Comparison of ENCODE assay signal across 20 mouse cellular contexts in genomic region chr6:72204858-72205257, GRCm38 (mm10). TPM values are rescaled to one million over a fixed set of nuclear protein-coding genes. Genes with fewer than 3 reads are reported as not detected.
DNase-seq lines count a peak whose midpoint lies in the region; ATAC-seq and TF ChIP-seq lines count a peak whose summit lies in the region.
"Had no signal": no experiment of that assay in that cellular context is flagged by ENCODE, and none has a peak within 500 bp of the region (broad histone marks: within the 10 kb centered on the region; RNA-seq: fewer than 3 reads in every experiment).

No protein-coding gene starts in this region.

- peaks cover 15 to 20% of the 10 kb centered on the region in 2 experiments for H3K4me1 ChIP-seq in heart, embryonic 14.5 days (ENCODE audit: control insufficient read depth in 2 of 2, insufficient read depth in 2 of 2, low read length in 2 of 2)
- H3K4me1 ChIP-seq in lung, embryonic 14.5 days (ENCODE audit: insufficient read depth) = no peaks in the 10 kb centered on the region
- H3K4me1 ChIP-seq in thymus, adult 2 months (replicated peaks; ENCODE audit: control insufficient read depth, insufficient read depth, low read length) = peaks cover 2% of the 10 kb centered on the region; the same call in 1 of the 2 replicates
- no peaks in the 10 kb centered on the region for H3K4me1 ChIP-seq in forebrain, embryonic 14.5 days (ENCODE audit: control insufficient read depth, insufficient read depth, low read length)

- TF ChIP-seq POLR2A in thymus, adult 2 months (IDR thresholded peaks at IDR 0.05; ENCODE audit: control insufficient read depth, extremely low read depth, insufficient read depth, low read length, poor library complexity) = no peak

- 0 out of 2 replicates have a peak overlapping the region, but pooled peaks have one; percentile 4 for H3K9ac ChIP-seq in heart, embryonic 14.5 days (ENCODE audit: low read length)
- H3K9ac ChIP-seq in lung, embryonic 14.5 days = no peak overlapping the region
- no peak overlapping the region for H3K9ac ChIP-seq in forebrain, embryonic 14.5 days (ENCODE audit: low read length)
- H3K9ac ChIP-seq: liver, embryonic 14.5 days had no signal

- no peak for ATAC-seq in heart, embryonic 14.5 days (ENCODE audit: insufficient number of reproducible peaks, insufficient read depth, low FRiP score, low read depth)
- no peak for ATAC-seq in lung, embryonic 14.5 days (ENCODE audit: insufficient read depth)
- peak; percentile 44 for ATAC-seq in granulocyte monocyte progenitor cell, adult 5-6 weeks (replicated peaks; ENCODE audit: poor library complexity, severe bottlenecking)
- ATAC-seq in forebrain, embryonic 14.5 days = no peak
- ATAC-seq: hindbrain, postnatal 0 days; intestine, postnatal 0 days had no signal

- 64% methylated on average over 7 of the region's 7 CpGs for WGBS in heart, embryonic 14.5 days
- 59% methylated on average over 7 of the region's 7 CpGs for WGBS in lung, embryonic 14.5 days
- WGBS in thymus, adult 2 months = 75% methylated on average over 7 of the region's 7 CpGs
- WGBS in forebrain, embryonic 14.5 days = 77% methylated on average over 7 of the region's 7 CpGs

- peaks cover 29% of the 10 kb centered on the region for H3K36me3 ChIP-seq in heart, embryonic 14.5 days (ENCODE audit: control insufficient read depth, insufficient read depth, low read length)
- H3K36me3 ChIP-seq in lung, embryonic 14.5 days (ENCODE audit: insufficient read depth) = peaks cover 18% of the 10 kb centered on the region
- no peaks in the 10 kb centered on the region for H3K36me3 ChIP-seq in thymus, adult 2 months (ENCODE audit: control insufficient read depth, insufficient read depth, low read length)
- no peaks in the 10 kb centered on the region for H3K36me3 ChIP-seq in forebrain, embryonic 14.5 days (ENCODE audit: control insufficient read depth, insufficient read depth, low read length)
- H3K36me3 ChIP-seq: G1E had no signal

- no peak overlapping the region for H3K4me2 ChIP-seq in heart, embryonic 14.5 days (ENCODE audit: low read length)
- H3K4me2 ChIP-seq in lung, embryonic 14.5 days = no peak overlapping the region
- no peak overlapping the region for H3K4me2 ChIP-seq in forebrain, embryonic 14.5 days (ENCODE audit: low read length)

- H3K4me3 ChIP-seq in heart, embryonic 14.5 days (ENCODE audit: control insufficient read depth in 1 of 2, insufficient read depth in 1 of 2, low read depth in 1 of 2, low read length in 2 of 2) = no peak overlapping the region
- H3K4me3 ChIP-seq in lung, embryonic 14.5 days (ENCODE audit: low read depth, low read length) = no peak overlapping the region
- H3K4me3 ChIP-seq in thymus, adult 2 months (ENCODE audit: control insufficient read depth, insufficient read depth, low read length) = no peak overlapping the region
- no peak overlapping the region for H3K4me3 ChIP-seq in forebrain, embryonic 14.5 days (ENCODE audit: low read depth, low read length)
- H3K4me3 ChIP-seq: midbrain, embryonic 10.5 days had no signal

- no peaks in the 10 kb centered on the region for H3K27me3 ChIP-seq in heart, embryonic 14.5 days (ENCODE audit: control insufficient read depth, insufficient read depth, low read length)
- no peaks in the 10 kb centered on the region for H3K27me3 ChIP-seq in lung, embryonic 14.5 days (ENCODE audit: insufficient read depth, low read length)
- no peaks in the 10 kb centered on the region for H3K27me3 ChIP-seq in thymus, adult 2 months (ENCODE audit: control insufficient read depth, insufficient read depth, low read length)
- no peaks in the 10 kb centered on the region for H3K27me3 ChIP-seq in forebrain, embryonic 14.5 days (replicated peaks; ENCODE audit: control insufficient read depth, insufficient read depth, low read length)

- H3K27ac ChIP-seq in heart, embryonic 14.5 days (replicated peaks in 1 of 2; ENCODE audit: control insufficient read depth in 1 of 2, insufficient read depth in 1 of 2, low read depth in 2 of 2, low read length in 2 of 2) = no peak overlapping the region
- H3K27ac ChIP-seq in lung, embryonic 14.5 days (ENCODE audit: low read depth) = no peak overlapping the region
- H3K27ac ChIP-seq in thymus, adult 2 months (ENCODE audit: control insufficient read depth, insufficient read depth, low read length) = no peak overlapping the region
- H3K27ac ChIP-seq in forebrain, embryonic 14.5 days (ENCODE audit: low read depth, low read length) = no peak overlapping the region
- H3K27ac ChIP-seq: hindbrain, postnatal 0 days; liver, embryonic 14.5 days; midbrain, embryonic 10.5 days had no signal

- no peaks in the 10 kb centered on the region for H3K9me3 ChIP-seq in heart, embryonic 14.5 days (ENCODE audit: control insufficient read depth, low read length)
- H3K9me3 ChIP-seq in lung, embryonic 14.5 days (ENCODE audit: low read depth, low read length) = no peaks in the 10 kb centered on the region
- no peaks in the 10 kb centered on the region for H3K9me3 ChIP-seq in forebrain, embryonic 14.5 days (replicated peaks; ENCODE audit: control insufficient read depth, low read length)
- H3K9me3 ChIP-seq: G1E; midbrain, embryonic 10.5 days had no signal

- TF ChIP-seq CTCF in lung, embryonic 14.5 days (IDR thresholded peaks at IDR 0.05; ENCODE audit: low read depth) = no peak
- TF ChIP-seq CTCF in thymus, adult 2 months (IDR thresholded peaks at IDR 0.05; ENCODE audit: borderline replicate concordance, control insufficient read depth, extremely low read depth, insufficient read depth, low read length, poor library complexity) = no peak

- DNase-seq in heart, postnatal 4 days = no peak
- peak; percentile 41 for DNase-seq in lung, embryonic 14.5 days
- no peak for DNase-seq in lung, postnatal 14 days
- no peak for DNase-seq in thymus, adult 2 months
- no peak for DNase-seq in forebrain, embryonic 14.5 days (ENCODE audit: low spot score)
- DNase-seq: adrenal gland, adult 2 months; cerebellum, adult 11-12 months; cerebellum, postnatal 10 days; gastrocnemius, postnatal 36 days; kidney, postnatal 4 days; right cerebral cortex, postnatal 4 days; thymus, postnatal 36 days had no signal

RNA-seq across cellular contexts. Expression of gene Atoh8, which starts 30.5 kb away (rescaled TPM):
- 8.9 and 12.0 TPM in 2 replicates for polyA plus RNA-seq in heart, embryonic 14.5 days (2014; fragmentation: Nextera tagmentation; extraction: Ambion mirVana)
- total RNA-seq in heart, postnatal 4 days (2021) = 1 to 10 TPM; 7.2 to 8.6 TPM
- polyA plus RNA-seq in lung, embryonic 14.5 days (2014; fragmentation: Nextera tagmentation; extraction: Ambion mirVana) = 18.7 and 19.3 TPM in 2 replicates
- 1.5 TPM in 1 of 2 replicates, not detected in the other for total RNA-seq in granulocyte monocyte progenitor cell, adult 5-6 weeks (2014; fragmentation: Nextera tagmentation)
- total RNA-seq in granulocyte monocyte progenitor cell, adult 5-6 weeks (2017) = not detected in 2 replicates
- polyA plus RNA-seq in thymus, adult 2 months (2012; rRNA removed) = 3.6 and 3.8 TPM in 2 replicates
- 2.2 and 2.5 TPM in 2 replicates for polyA plus RNA-seq in forebrain, embryonic 14.5 days (2014; fragmentation: Nextera tagmentation; extraction: Ambion mirVana)
- total RNA-seq: G1E; hematopoietic stem cell, adult 5-6 weeks had no signal
